Mouse (Mus musculus) B cell, adult 2 months (primary cell): Measurements from ENCODE around the gene Aldh3b1.

Source experiments
- DNase-seq, 2 experiments: peaks; one replicate each; pipeline ENCODE4 v3.0.0; 2022

The Aldh3b1 gene

GRCm38 (mm10) chr19:3872373-3872772 is 57.2 kb downstream of the Aldh3b1 start:
- DNase-seq, result no peak

GRCm38 (mm10) chr19:3871468-3871867 is 58.1 kb downstream of the Aldh3b1 start:
- DNase-seq, result no peak

- no peak for DNase-seq
These were observed 61.3 kb downstream of the Aldh3b1 start for GRCm38 (mm10) chr19:3868290-3868689.

GRCm38 (mm10) chr19:3864960-3865359 is 64.6 kb downstream of the Aldh3b1 start:
- DNase-seq, result peak; percentile 43 to 53
